Comparison of ENCODE assay signal across 16 mouse cellular contexts in genomic region chr15:17357083-17357774, GRCm38 (mm10).
DNase-seq lines count a peak whose midpoint lies in the region; ATAC-seq and TF ChIP-seq lines count a peak whose summit lies in the region.
"Had no signal": no experiment of that assay in that cellular context is flagged by ENCODE, and none has a peak within 500 bp of the region (broad histone marks: within the 10 kb centered on the region; RNA-seq: fewer than 3 reads in every experiment).

No protein-coding gene starts in this region.

- no peak overlapping the region for H3K27ac ChIP-seq in midbrain, embryonic 11.5 days (ENCODE audit: low read depth, low read length)
- H3K27ac ChIP-seq in midbrain, embryonic 15.5 days, result no peak overlapping the region
- no peak overlapping the region for H3K27ac ChIP-seq in embryonic facial prominence, embryonic 14.5 days (replicated peaks; ENCODE audit: low read depth, low read length)
- H3K27ac ChIP-seq in forebrain, postnatal 0 days (ENCODE audit: low read depth, low read length), result no peak overlapping the region
- no peak overlapping the region for H3K27ac ChIP-seq in kidney, embryonic 16.5 days (ENCODE audit: low read length)
- H3K27ac ChIP-seq: heart, adult 2 months; heart, embryonic 15.5 days; hindbrain, embryonic 15.5 days had no signal

- no peaks in the 10 kb centered on the region for H3K27me3 ChIP-seq in midbrain, embryonic 11.5 days (ENCODE audit: control insufficient read depth, insufficient read depth, low read length)
- H3K27me3 ChIP-seq in midbrain, embryonic 15.5 days (replicated peaks), result no peaks in the 10 kb centered on the region
- no peaks in the 10 kb centered on the region for H3K27me3 ChIP-seq in embryonic facial prominence, embryonic 14.5 days (replicated peaks; ENCODE audit: control insufficient read depth, insufficient read depth, low read length)
- no peaks in the 10 kb centered on the region for H3K27me3 ChIP-seq in forebrain, postnatal 0 days (ENCODE audit: insufficient read depth, low read length)
- no peaks in the 10 kb centered on the region for H3K27me3 ChIP-seq in kidney, embryonic 16.5 days (ENCODE audit: insufficient read depth, low read length)
- H3K27me3 ChIP-seq: heart, embryonic 15.5 days; hindbrain, embryonic 15.5 days; megakaryocyte, embryonic 14.5 days had no signal

- no peak overlapping the region for H3K4me3 ChIP-seq in midbrain, embryonic 11.5 days (ENCODE audit: low read depth, low read length)
- no peak overlapping the region for H3K4me3 ChIP-seq in midbrain, embryonic 15.5 days
- no peak overlapping the region for H3K4me3 ChIP-seq in embryonic facial prominence, embryonic 14.5 days (ENCODE audit: low read depth, low read length)
- H3K4me3 ChIP-seq in forebrain, postnatal 0 days (ENCODE audit: low read depth, low read length), result no peak overlapping the region
- no peak overlapping the region for H3K4me3 ChIP-seq in kidney, embryonic 16.5 days (ENCODE audit: low read length)
- H3K4me3 ChIP-seq: heart, adult 2 months; heart, embryonic 15.5 days; hindbrain, embryonic 15.5 days; megakaryocyte, embryonic 14.5 days had no signal

- no peaks in the 10 kb centered on the region for H3K9me3 ChIP-seq in midbrain, embryonic 11.5 days (ENCODE audit: control insufficient read depth, low read length)
- no peaks in the 10 kb centered on the region for H3K9me3 ChIP-seq in midbrain, embryonic 15.5 days
- no peaks in the 10 kb centered on the region for H3K9me3 ChIP-seq in embryonic facial prominence, embryonic 14.5 days (ENCODE audit: control insufficient read depth, low read length)
- H3K9me3 ChIP-seq in forebrain, postnatal 0 days (ENCODE audit: low read length), result no peaks in the 10 kb centered on the region
- no peaks in the 10 kb centered on the region for H3K9me3 ChIP-seq in kidney, embryonic 16.5 days (ENCODE audit: low read length)
- H3K9me3 ChIP-seq: heart, embryonic 15.5 days; hindbrain, embryonic 15.5 days; megakaryocyte, embryonic 14.5 days had no signal

- H3K4me2 ChIP-seq in midbrain, embryonic 11.5 days, result no peak overlapping the region
- H3K4me2 ChIP-seq in midbrain, embryonic 15.5 days, result no peak overlapping the region
- no peak overlapping the region for H3K4me2 ChIP-seq in embryonic facial prominence, embryonic 14.5 days (ENCODE audit: low read depth, low read length)
- H3K4me2 ChIP-seq in forebrain, postnatal 0 days (ENCODE audit: low read depth), result no peak overlapping the region
- H3K4me2 ChIP-seq in kidney, embryonic 16.5 days (replicated peaks; ENCODE audit: low read depth, low read length), result no peak overlapping the region
- H3K4me2 ChIP-seq: heart, embryonic 15.5 days; hindbrain, embryonic 15.5 days had no signal

- no peak for DNase-seq in midbrain, embryonic 11.5 days (ENCODE audit: low spot score, missing footprints)
- DNase-seq in embryonic facial prominence, embryonic 14.5 days (ENCODE audit: low spot score), result peak; percentile 65
- peak; percentile 12 for DNase-seq in forebrain, postnatal 0 days
- no peak for DNase-seq in right cerebral cortex, postnatal 36 days (ENCODE audit: low spot score in 2 of 2)
- no peak for DNase-seq in right cerebral cortex, postnatal 14 days
- DNase-seq: cerebellum, adult 18-20 months; gastrocnemius, postnatal 14 days; heart, adult 2 months; kidney, adult 2 months; kidney, postnatal 36 days; lung, postnatal 14 days had no signal

- H3K4me1 ChIP-seq in midbrain, embryonic 11.5 days (ENCODE audit: control insufficient read depth, insufficient read depth, low read length), result no peaks in the 10 kb centered on the region
- no peaks in the 10 kb centered on the region for H3K4me1 ChIP-seq in midbrain, embryonic 15.5 days
- H3K4me1 ChIP-seq in embryonic facial prominence, embryonic 14.5 days (ENCODE audit: control insufficient read depth, insufficient read depth, low read length), result no peaks in the 10 kb centered on the region
- H3K4me1 ChIP-seq in forebrain, postnatal 0 days (ENCODE audit: insufficient read depth), result no peaks in the 10 kb centered on the region
- no peaks in the 10 kb centered on the region for H3K4me1 ChIP-seq in kidney, embryonic 16.5 days (ENCODE audit: insufficient read depth, low read length)
- H3K4me1 ChIP-seq: heart, embryonic 15.5 days; hindbrain, embryonic 15.5 days; megakaryocyte, embryonic 14.5 days had no signal

- 50% methylated on average over 2 of the region's 2 CpGs for WGBS in midbrain, embryonic 11.5 days
- 40% methylated on average over 2 of the region's 2 CpGs for WGBS in midbrain, embryonic 15.5 days
- 49% methylated on average over 2 of the region's 2 CpGs for WGBS in embryonic facial prominence, embryonic 14.5 days
- 39% methylated on average over 2 of the region's 2 CpGs for WGBS in forebrain, postnatal 0 days
- 66% methylated on average over 2 of the region's 2 CpGs for WGBS in kidney, embryonic 16.5 days

- no peak overlapping the region for H3K9ac ChIP-seq in midbrain, embryonic 11.5 days (ENCODE audit: low read length)
- no peak overlapping the region for H3K9ac ChIP-seq in midbrain, embryonic 15.5 days
- no peak overlapping the region for H3K9ac ChIP-seq in embryonic facial prominence, embryonic 14.5 days (ENCODE audit: low read depth, low read length)
- no peak overlapping the region for H3K9ac ChIP-seq in forebrain, postnatal 0 days
- no peak overlapping the region for H3K9ac ChIP-seq in kidney, embryonic 16.5 days (replicated peaks; ENCODE audit: low read length)
- H3K9ac ChIP-seq: heart, embryonic 15.5 days; hindbrain, embryonic 15.5 days had no signal

- no peaks in the 10 kb centered on the region for H3K36me3 ChIP-seq in midbrain, embryonic 11.5 days (ENCODE audit: control insufficient read depth, insufficient read depth, low read length)
- H3K36me3 ChIP-seq in midbrain, embryonic 15.5 days (replicated peaks), result no peaks in the 10 kb centered on the region
- no peaks in the 10 kb centered on the region for H3K36me3 ChIP-seq in embryonic facial prominence, embryonic 14.5 days (ENCODE audit: control insufficient read depth, insufficient read depth, low read length)
- no peaks in the 10 kb centered on the region for H3K36me3 ChIP-seq in forebrain, postnatal 0 days (ENCODE audit: insufficient read depth)
- no peaks in the 10 kb centered on the region for H3K36me3 ChIP-seq in kidney, embryonic 16.5 days (ENCODE audit: insufficient read depth, low read length)
- H3K36me3 ChIP-seq: heart, embryonic 15.5 days; hindbrain, embryonic 15.5 days had no signal

- TF ChIP-seq CTCF in forebrain, postnatal 0 days (IDR thresholded peaks at IDR 0.05; ENCODE audit: low read depth), result no peak

- peak; percentile 85 for ATAC-seq in midbrain, embryonic 11.5 days (ENCODE audit: low FRiP score)
- ATAC-seq in midbrain, embryonic 15.5 days (replicated peaks), result no peak; the same call in 1 of the 2 replicates
- peak; percentile 90; the same call in 1 of the 2 replicates for ATAC-seq in embryonic facial prominence, embryonic 14.5 days (ENCODE audit: low read depth)
- no peak for ATAC-seq in forebrain, postnatal 0 days
- no peak for ATAC-seq in kidney, embryonic 16.5 days (ENCODE audit: low FRiP score, low TSS enrichment)

Comparison
In these comparisons a context has a peak if more than half of its experiments do, and no peak if none do; other contexts are left out.
1. ATAC-seq: peak in midbrain, embryonic 11.5 days (single experiment) and embryonic facial prominence, embryonic 14.5 days (single experiment); none in midbrain, embryonic 15.5 days (single experiment), forebrain, postnatal 0 days (single experiment) and kidney, embryonic 16.5 days (single experiment).
2. DNase-seq: peak in embryonic facial prominence, embryonic 14.5 days (single experiment) and forebrain, postnatal 0 days (single experiment); none in midbrain, embryonic 11.5 days (single experiment), right cerebral cortex, postnatal 36 days (0 of 2) and right cerebral cortex, postnatal 14 days (single experiment).